ENCODE assay signal across 8 mouse cellular contexts in the genomic region with DNA sequence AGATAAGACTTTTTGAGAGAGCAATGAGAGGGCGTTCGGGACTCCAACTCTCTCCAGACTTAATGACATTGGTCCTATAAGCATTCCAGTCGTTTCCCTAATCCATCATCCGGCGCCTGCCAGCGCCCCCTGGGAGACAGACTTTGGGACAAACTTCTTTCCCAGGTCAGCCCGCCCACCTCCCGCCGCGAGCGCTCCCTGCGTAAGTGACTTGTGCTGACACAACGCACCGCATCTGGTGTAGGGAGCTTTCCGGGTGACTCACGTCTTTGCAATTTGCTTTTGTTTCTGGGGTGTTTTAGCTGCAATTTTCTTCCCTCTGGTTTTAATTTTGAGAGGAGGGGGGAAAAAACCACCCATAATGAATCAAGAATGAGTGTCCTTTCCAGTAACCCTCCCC. TPM values are rescaled to one million over a fixed set of nuclear protein-coding genes. Genes with fewer than 3 reads are reported as not detected.
DNase-seq lines count a peak whose midpoint lies in the region; ATAC-seq and TF ChIP-seq lines count a peak whose summit lies in the region.

No protein-coding gene starts in this region.

- peak overlapping the region; percentile 87 for H3K4me3 ChIP-seq in E14TG2a.4 (replicated peaks; ENCODE audit: low read length)
- H3K4me3 ChIP-seq in forebrain, embryonic 16.5 days (replicated peaks; ENCODE audit: low read length): peak overlapping the region; percentile 75
- H3K4me3 ChIP-seq in hindbrain, embryonic 16.5 days (ENCODE audit: low read length): peak overlapping the region; percentile 78
- peak overlapping the region; percentile 73 for H3K4me3 ChIP-seq in limb, embryonic 13.5 days
- H3K4me3 ChIP-seq in midbrain, embryonic 16.5 days (ENCODE audit: low read depth, low read length): peak overlapping the region; percentile 60

- H3K9me3 ChIP-seq in E14TG2a.4 (ENCODE audit: low read length): 0 out of 2 replicates have a peak, but pooled peaks cover 3% of the 10 kb centered on the region
- H3K9me3 ChIP-seq in forebrain, embryonic 16.5 days (ENCODE audit: control insufficient read depth, low read length): 0 out of 2 replicates have a peak, but pooled peaks cover 2% of the 10 kb centered on the region
- no peaks in the 10 kb centered on the region; the same call in 1 of the 2 replicates for H3K9me3 ChIP-seq in hindbrain, embryonic 16.5 days (ENCODE audit: control insufficient read depth, low read length)
- no peaks in the 10 kb centered on the region for H3K9me3 ChIP-seq in limb, embryonic 13.5 days
- H3K9me3 ChIP-seq in midbrain, embryonic 16.5 days (replicated peaks; ENCODE audit: control insufficient read depth, low read length, poor library complexity, severe bottlenecking): 0 out of 2 replicates have a peak, but pooled peaks cover 3% of the 10 kb centered on the region

- peaks cover 60% of the 10 kb centered on the region for H3K27me3 ChIP-seq in E14TG2a.4 (ENCODE audit: insufficient read depth, low read length)
- 0 out of 2 replicates have a peak, but pooled peaks cover 2% of the 10 kb centered on the region for H3K27me3 ChIP-seq in forebrain, embryonic 16.5 days (replicated peaks; ENCODE audit: control insufficient read depth, insufficient read depth, low read length)
- no peaks in the 10 kb centered on the region for H3K27me3 ChIP-seq in hindbrain, embryonic 16.5 days (replicated peaks; ENCODE audit: control insufficient read depth, insufficient read depth, low read length)
- H3K27me3 ChIP-seq in limb, embryonic 13.5 days: peaks cover 8% of the 10 kb centered on the region
- no peaks in the 10 kb centered on the region; the same call in none of the 2 replicates for H3K27me3 ChIP-seq in midbrain, embryonic 16.5 days (ENCODE audit: control insufficient read depth, insufficient read depth, low read depth, low read length)

- peaks cover 16% of the 10 kb centered on the region for H3K4me1 ChIP-seq in E14TG2a.4 (replicated peaks; ENCODE audit: low read depth, low read length)
- H3K4me1 ChIP-seq in forebrain, embryonic 16.5 days (replicated peaks; ENCODE audit: control insufficient read depth, insufficient read depth, low read length): peaks cover 24% of the 10 kb centered on the region
- peaks cover 11% of the 10 kb centered on the region for H3K4me1 ChIP-seq in hindbrain, embryonic 16.5 days (ENCODE audit: control insufficient read depth, insufficient read depth, low read depth, low read length)
- H3K4me1 ChIP-seq in limb, embryonic 13.5 days: peaks cover 19% of the 10 kb centered on the region
- H3K4me1 ChIP-seq in midbrain, embryonic 16.5 days (ENCODE audit: control insufficient read depth, insufficient read depth, low read length): peaks cover 7% of the 10 kb centered on the region; the same call in 1 of the 2 replicates

- WGBS in forebrain, embryonic 16.5 days: under 1% methylated on average over 16 of the region's 16 CpGs
- WGBS in hindbrain, embryonic 16.5 days: 1% methylated on average over 16 of the region's 16 CpGs
- under 1% methylated on average over 16 of the region's 16 CpGs for WGBS in limb, embryonic 13.5 days
- 1% methylated on average over 16 of the region's 16 CpGs for WGBS in midbrain, embryonic 16.5 days

- no peak for ATAC-seq in forebrain, embryonic 16.5 days
- no peak for ATAC-seq in hindbrain, embryonic 16.5 days
- ATAC-seq in limb, embryonic 13.5 days (ENCODE audit: low FRiP score, low read depth): no peak
- no peak for ATAC-seq in midbrain, embryonic 16.5 days

- peak overlapping the region; percentile 82; the same call in 1 of the 2 replicates for H3K9ac ChIP-seq in forebrain, embryonic 16.5 days (replicated peaks; ENCODE audit: low read depth, low read length)
- H3K9ac ChIP-seq in hindbrain, embryonic 16.5 days (ENCODE audit: low read depth, low read length): peak overlapping the region; percentile 83
- H3K9ac ChIP-seq in limb, embryonic 13.5 days: peak overlapping the region; percentile 84
- H3K9ac ChIP-seq in midbrain, embryonic 16.5 days (ENCODE audit: low read depth, low read length): peak overlapping the region; percentile 75; the same call in 1 of the 2 replicates

- H3K27ac ChIP-seq in forebrain, embryonic 16.5 days (ENCODE audit: low read length): no peak overlapping the region
- H3K27ac ChIP-seq in hindbrain, embryonic 16.5 days (ENCODE audit: low read depth, low read length): no peak overlapping the region
- H3K27ac ChIP-seq in limb, embryonic 13.5 days: 0 out of 2 replicates have a peak overlapping the region, but pooled peaks have one; percentile 92
- H3K27ac ChIP-seq in midbrain, embryonic 16.5 days (ENCODE audit: low read length): peak overlapping the region; percentile 81

- peak overlapping the region; percentile 99 for H3K4me2 ChIP-seq in forebrain, embryonic 16.5 days (ENCODE audit: low read length)
- H3K4me2 ChIP-seq in hindbrain, embryonic 16.5 days (ENCODE audit: low read length): peak overlapping the region; percentile 96
- peak overlapping the region; percentile 95 for H3K4me2 ChIP-seq in limb, embryonic 13.5 days (replicated peaks)
- peak overlapping the region; percentile 98 for H3K4me2 ChIP-seq in midbrain, embryonic 16.5 days (ENCODE audit: low read length)

- DNase-seq in adrenal gland, adult 8-10 months: peak; percentile 16
- peak; percentile 44 to 69 for DNase-seq in urinary bladder, postnatal 36 days (ENCODE audit: low spot score in 2 of 2)
- no peak for DNase-seq in c-Kit-positive CD71-positive TER-119-positive erythroid progenitor cells, embryonic 14.5 days (ENCODE audit: low spot score)

- TF ChIP-seq CTCF in E14TG2a.4 (conservative IDR thresholded peaks at IDR 0.05; ENCODE audit: low read length): peak; percentile 10; the same call in 1 of the 2 replicates

- H3K36me3 ChIP-seq in E14TG2a.4 (ENCODE audit: insufficient read depth, low read length): peaks cover 5% of the 10 kb centered on the region; the same call in 1 of the 2 replicates
- H3K36me3 ChIP-seq in forebrain, embryonic 16.5 days (ENCODE audit: control insufficient read depth, insufficient read depth): no peaks in the 10 kb centered on the region
- no peaks in the 10 kb centered on the region for H3K36me3 ChIP-seq in hindbrain, embryonic 16.5 days (ENCODE audit: control insufficient read depth, insufficient read depth, low read length)
- H3K36me3 ChIP-seq in limb, embryonic 13.5 days: peaks cover 7% of the 10 kb centered on the region; the same call in 1 of the 2 replicates
- H3K36me3 ChIP-seq in midbrain, embryonic 16.5 days (ENCODE audit: control insufficient read depth, insufficient read depth, low read length): no peaks in the 10 kb centered on the region

RNA-seq across cellular contexts. Expression of gene Tpbg, which starts 0.3 kb away (rescaled TPM):
- 1 to 10 TPM; 1.1 to 2.3 (median 1.9) TPM for total RNA-seq in adrenal gland, adult 8-10 months (2022)
- polyA plus RNA-seq in forebrain, embryonic 16.5 days (2015; fragmentation: Nextera tagmentation; extraction: Ambion mirVana): 7.0 and 8.3 TPM in 2 replicates
- 17.2 and 17.7 TPM in 2 replicates for polyA plus RNA-seq in hindbrain, embryonic 16.5 days (2015; fragmentation: Nextera tagmentation; extraction: Ambion mirVana)
- 20.7 and 20.9 TPM in 2 replicates for polyA plus RNA-seq in limb, embryonic 13.5 days (2015; fragmentation: Nextera tagmentation; extraction: Ambion mirVana)
- 12.0 and 13.4 TPM in 2 replicates for polyA plus RNA-seq in midbrain, embryonic 16.5 days (2015; fragmentation: Nextera tagmentation; extraction: Ambion mirVana)

Comparison
In these comparisons a context has a peak if more than half of its experiments do, and no peak if none do; other contexts are left out.
1. H3K27ac ChIP-seq: peak in limb, embryonic 13.5 days (single experiment) and midbrain, embryonic 16.5 days (single experiment); none in forebrain, embryonic 16.5 days (single experiment) and hindbrain, embryonic 16.5 days (single experiment).
2. Peak in every context shown above with its lines, with median percentiles within 50 percentile points of each other: H3K4me3 ChIP-seq, H3K4me2 ChIP-seq and H3K9ac ChIP-seq.